Mouse (Mus musculus): ENCODE results near the gene Rfx8.

DNA sequence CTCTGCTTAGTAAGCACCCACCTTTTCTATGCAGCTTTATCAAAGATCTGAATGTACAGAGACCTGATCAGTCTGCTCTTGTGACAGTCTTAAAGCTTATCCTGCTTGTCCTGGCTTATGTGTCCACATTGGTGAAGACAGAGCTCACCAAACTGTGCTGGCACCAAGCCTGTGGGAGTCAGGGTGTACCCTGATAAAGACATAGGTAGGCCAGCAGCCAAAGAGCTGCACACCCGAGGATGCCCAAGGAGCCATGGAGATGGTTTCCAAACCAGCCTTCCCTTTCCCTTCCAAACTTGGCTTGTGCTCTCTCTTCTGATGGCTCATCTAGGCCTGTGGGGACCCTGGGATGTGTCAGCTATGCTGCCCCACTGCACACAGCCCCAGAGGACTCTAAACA lies 76.5 kb downstream of the Rfx8 start:
- TF ChIP-seq CHD2 (IDR thresholded peaks at IDR 0.05; ENCODE audit: low read depth, low read length) = no peak
- TF ChIP-seq ZC3H11A (IDR thresholded peaks at IDR 0.05; ENCODE audit: borderline replicate concordance, low read depth, low read length) = no peak
- TF ChIP-seq MAFK (IDR thresholded peaks at IDR 0.05; ENCODE audit: insufficient read depth, low read depth, low read length) = no peak

All from ES-E14 (cell line).